Mouse (Mus musculus): Measurements from ENCODE around the gene Spdye4c. TPM values are rescaled to one million over a fixed set of nuclear protein-coding genes. Genes with fewer than 3 reads are reported as not detected.

Gene Spdye4c
- total RNA-seq, 2 experiments from 2014 or later: not detected

DNA sequence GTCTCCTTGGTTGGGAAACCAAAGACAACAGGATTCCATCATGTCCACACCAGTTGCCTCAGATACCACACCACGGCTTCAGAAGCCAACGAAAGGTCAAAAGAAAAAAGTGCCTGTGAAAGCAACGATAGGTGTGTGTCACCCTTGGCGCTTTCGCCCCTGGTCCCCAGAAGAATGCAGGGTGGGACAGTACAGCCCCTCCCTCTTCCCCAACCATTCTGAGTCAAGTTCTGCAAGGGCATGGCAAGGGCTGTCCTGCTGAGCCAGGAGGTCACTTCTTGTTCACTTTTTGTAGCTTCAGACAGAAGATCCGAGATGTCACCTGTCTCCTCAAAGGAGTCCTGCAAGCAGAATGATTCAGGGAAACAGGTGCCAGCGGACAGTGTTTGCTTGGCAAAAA lies 1.3 kb downstream of the Spdye4c start:
- no peak for ATAC-seq (replicated peaks; ENCODE audit: poor library complexity, severe bottlenecking)

DNA sequence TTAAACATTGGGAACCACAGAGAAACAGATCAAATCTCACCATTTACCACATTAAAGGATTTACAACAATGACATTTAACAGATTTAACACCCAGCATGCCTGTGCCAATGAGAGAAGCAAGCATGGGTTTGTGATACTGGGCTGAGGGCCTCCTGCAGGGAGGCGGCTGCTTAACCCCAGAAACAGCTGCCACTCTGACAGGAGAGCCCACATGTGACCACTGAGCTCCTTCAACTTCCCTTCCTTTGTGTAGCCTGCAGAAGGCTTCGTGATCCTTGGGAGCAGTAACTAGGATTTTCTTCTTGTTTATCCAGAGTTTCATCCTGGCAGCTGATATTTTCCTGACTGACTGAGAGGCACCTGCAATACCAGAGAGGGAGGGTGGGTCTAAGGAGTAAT lies 10.5 kb downstream of the Spdye4c start:
- ATAC-seq (replicated peaks; ENCODE audit: poor library complexity, severe bottlenecking): no peak

DNA sequence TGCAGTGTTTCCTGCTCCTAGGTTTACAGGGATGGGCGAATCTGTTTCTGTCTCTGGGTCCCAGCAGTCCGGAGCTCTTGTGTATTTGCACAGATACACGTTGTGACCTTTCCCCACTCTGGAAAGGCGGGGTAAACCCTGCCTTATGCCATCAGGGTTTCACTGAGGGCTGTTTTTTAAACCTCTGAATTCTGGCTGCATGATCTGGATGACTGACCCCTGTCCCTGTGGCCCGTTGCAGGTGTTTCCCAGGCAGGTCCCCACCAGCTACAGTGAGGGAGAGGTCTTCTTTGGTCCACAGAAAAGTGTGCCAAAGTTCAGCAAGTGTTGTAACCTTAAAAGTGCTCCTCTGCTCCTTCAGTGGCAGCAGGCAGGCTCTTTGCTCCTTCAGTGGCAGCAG lies 18.3 kb downstream of the Spdye4c start:
- ATAC-seq (replicated peaks; ENCODE audit: poor library complexity, severe bottlenecking): no peak

DNA sequence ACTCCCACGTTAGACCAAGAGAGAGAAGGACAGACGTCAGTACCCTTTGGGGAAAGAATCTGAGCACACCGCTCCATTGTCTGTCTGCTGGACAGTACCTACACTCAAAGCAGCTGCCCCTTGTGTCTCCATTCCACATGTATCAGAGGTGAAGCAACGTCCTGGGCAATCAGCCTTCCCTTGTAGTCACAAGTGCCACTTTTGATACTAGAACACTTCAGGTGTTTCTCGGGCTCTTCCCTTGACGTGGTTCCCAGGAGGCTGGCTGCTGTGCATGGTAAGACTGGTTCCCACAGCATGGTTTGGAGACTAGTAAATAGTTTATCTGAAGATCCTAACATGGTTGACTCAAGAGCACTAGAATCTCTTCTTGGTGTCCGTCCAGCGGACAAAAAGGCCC lies 20.2 kb downstream of the Spdye4c start:
- no peak for ATAC-seq (replicated peaks; ENCODE audit: poor library complexity, severe bottlenecking)

DNA sequence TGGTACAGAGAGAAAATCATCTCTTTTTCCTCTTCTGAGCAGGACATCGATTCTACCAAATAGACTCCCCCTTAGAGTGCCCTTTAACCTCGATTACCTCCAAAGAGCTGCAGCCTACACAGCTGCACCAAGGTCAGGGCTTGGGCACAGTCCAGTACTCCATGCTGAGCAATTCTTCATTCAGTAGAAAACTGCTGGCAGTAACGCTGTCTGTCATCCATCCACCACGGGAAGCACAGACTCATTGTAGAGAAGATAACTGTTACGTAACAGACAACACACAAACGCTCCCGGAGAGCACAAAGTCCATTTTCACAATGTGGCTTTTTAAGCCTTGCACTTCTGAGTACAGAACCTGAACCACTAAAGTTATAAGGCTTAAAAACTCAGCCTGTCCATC lies 21.3 kb downstream of the Spdye4c start:
- ATAC-seq (replicated peaks; ENCODE audit: poor library complexity, severe bottlenecking): no peak

DNA sequence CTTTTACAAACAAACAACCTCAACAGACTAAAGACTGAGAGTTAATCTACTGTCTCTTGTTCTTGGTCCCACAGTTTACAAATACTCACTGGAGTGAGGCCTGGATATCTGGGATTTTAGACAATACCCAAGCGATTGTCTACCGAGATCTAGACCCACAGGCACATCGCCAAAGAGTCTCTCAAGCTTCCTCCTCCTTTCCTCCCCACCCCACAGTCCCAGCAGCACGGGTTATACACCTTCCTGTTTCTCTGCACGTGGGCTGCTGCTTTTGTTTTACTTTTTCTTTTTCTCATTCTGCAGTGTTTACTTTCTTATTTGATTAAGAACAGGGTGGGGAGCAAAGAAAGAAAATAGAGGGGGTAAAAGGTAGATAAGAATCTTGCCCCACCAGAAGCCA lies 22.4 kb downstream of the Spdye4c start:
- no peak for ATAC-seq (replicated peaks; ENCODE audit: poor library complexity, severe bottlenecking)

DNA sequence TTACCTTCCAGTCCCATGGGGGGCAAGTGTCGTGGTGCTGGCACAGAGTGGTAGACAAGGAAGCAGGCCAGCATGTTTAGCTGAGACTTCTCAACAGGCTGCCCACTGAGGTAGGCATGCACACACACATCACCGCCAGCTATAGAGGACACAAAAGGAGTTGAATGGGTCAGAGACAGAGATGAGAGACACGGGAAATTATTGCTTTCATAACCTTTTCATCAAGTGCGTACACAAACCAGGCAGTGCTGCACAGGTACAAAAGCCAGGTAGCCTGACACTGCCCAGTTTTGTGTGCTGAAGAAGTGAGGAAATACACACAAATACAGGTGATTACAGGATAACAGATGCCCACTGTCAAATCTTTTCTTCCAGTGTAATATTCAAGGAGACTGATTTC lies 24.4 kb downstream of the Spdye4c start:
- ATAC-seq (replicated peaks; ENCODE audit: poor library complexity, severe bottlenecking): no peak

DNA sequence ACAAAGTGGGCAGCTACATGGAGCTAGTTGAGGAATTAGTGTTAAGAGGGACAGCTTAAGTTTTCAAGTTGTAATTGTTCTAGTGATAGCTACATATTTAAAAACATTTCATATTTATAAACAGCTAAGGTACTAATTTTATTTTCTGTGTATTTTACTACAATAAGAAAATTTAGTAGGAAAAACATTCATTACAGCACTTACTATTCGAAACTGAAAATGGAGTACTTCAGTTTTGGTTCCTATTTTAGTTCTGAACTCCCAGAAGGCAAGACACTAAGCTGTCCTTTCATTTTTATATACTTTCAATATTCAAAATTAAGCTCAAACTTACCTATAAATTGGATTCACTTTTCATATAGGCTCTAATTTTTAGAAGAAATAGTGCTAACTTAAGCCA lies 29.6 kb downstream of the Spdye4c start:
- no peak for ATAC-seq (replicated peaks; ENCODE audit: poor library complexity, severe bottlenecking)

Other genes with a start within 250 kb of the Spdye4c start
- gene Anapc1, start 96.2 kb downstream of the Spdye4c start, total RNA-seq (2014; fragmentation: Nextera tagmentation): 101 and 130 TPM in 2 replicates
- gene Anapc1, start 96.2 kb downstream of the Spdye4c start, total RNA-seq (2017): 111 and 148 TPM in 2 replicates
- not detected in 2 replicates for gene Mertk, start 107.7 kb downstream of the Spdye4c start, total RNA-seq (2014; fragmentation: Nextera tagmentation)
- gene Mertk, start 107.7 kb downstream of the Spdye4c start, total RNA-seq (2017): not detected in 2 replicates
- 11.7 and 18.5 TPM in 2 replicates for gene Tmem87b, start 226.9 kb downstream of the Spdye4c start, total RNA-seq (2014; fragmentation: Nextera tagmentation)
- 17.7 and 20.8 TPM in 2 replicates for gene Tmem87b, start 226.9 kb downstream of the Spdye4c start, total RNA-seq (2017)

All from granulocyte monocyte progenitor cell, adult 5-6 weeks (primary cell).